8 mouse cellular contexts compared by ENCODE assay signal in genomic region chr8:88198945-88199571, GRCm38 (mm10). TPM values are rescaled to one million over a fixed set of nuclear protein-coding genes. Genes with fewer than 3 reads are reported as not detected.
A peak's percentile ranks its signal among the peaks of the same experiment; 100 is the strongest.
DNase-seq lines count a peak whose midpoint lies in the region; ATAC-seq and TF ChIP-seq lines count a peak whose summit lies in the region.

Gene Tent4b (plus strand): TSS chr8:88199213.

- H3K9ac ChIP-seq in ES-Bruce4 (ENCODE audit: low read depth, poor library complexity, severe bottlenecking) = peak within 1 kb of the TSS; percentile 98
- peak within 1 kb of the TSS; percentile 84 for H3K9ac ChIP-seq in forebrain, embryonic 14.5 days (ENCODE audit: low read length)
- H3K9ac ChIP-seq in neural tube, embryonic 15.5 days (replicated peaks) = peak within 1 kb of the TSS; percentile 86

- TF ChIP-seq EP300 in ES-Bruce4 (IDR thresholded peaks at IDR 0.05; ENCODE audit: insufficient read depth, low read depth, low read length) = no peak

- H3K36me3 ChIP-seq in ES-Bruce4 (ENCODE audit: control insufficient read depth, insufficient read depth, low read length, poor library complexity, severe bottlenecking) = peaks cover 9% of the 10 kb centered on the region
- no peaks in the 10 kb centered on the region for H3K36me3 ChIP-seq in forebrain, embryonic 14.5 days (ENCODE audit: control insufficient read depth, insufficient read depth, low read length)
- no peaks in the 10 kb centered on the region for H3K36me3 ChIP-seq in neural tube, embryonic 15.5 days

- H3K27ac ChIP-seq in ES-Bruce4 (ENCODE audit: insufficient read depth, low read length) = peak within 1 kb of the TSS; percentile 55; the same call in 1 of the 2 replicates
- H3K27ac ChIP-seq in forebrain, embryonic 14.5 days (ENCODE audit: low read depth, low read length) = peak within 1 kb of the TSS; percentile 94
- peak within 1 kb of the TSS; percentile 96 for H3K27ac ChIP-seq in neural tube, embryonic 15.5 days (replicated peaks)

- TF ChIP-seq CTCF in ES-Bruce4 (IDR thresholded peaks at IDR 0.05; ENCODE audit: low read depth, low read length) = no peak

- H3K27me3 ChIP-seq in ES-Bruce4 (ENCODE audit: control insufficient read depth, insufficient read depth, low read length, poor library complexity, severe bottlenecking) = no peaks in the 10 kb centered on the region
- no peaks in the 10 kb centered on the region for H3K27me3 ChIP-seq in forebrain, embryonic 14.5 days (replicated peaks; ENCODE audit: control insufficient read depth, insufficient read depth, low read length)
- H3K27me3 ChIP-seq in neural tube, embryonic 15.5 days (replicated peaks) = no peaks in the 10 kb centered on the region

- peak within 1 kb of the TSS; percentile 95 for H3K4me3 ChIP-seq in ES-Bruce4 (ENCODE audit: low read depth, low read length)
- peak within 1 kb of the TSS; percentile 81 for H3K4me3 ChIP-seq in forebrain, embryonic 14.5 days (ENCODE audit: low read depth, low read length)
- H3K4me3 ChIP-seq in neural tube, embryonic 15.5 days (replicated peaks) = peak within 1 kb of the TSS; percentile 91

- no peaks in the 10 kb centered on the region for H3K4me1 ChIP-seq in ES-Bruce4 (ENCODE audit: control insufficient read depth, insufficient read depth, low read length)
- peaks cover 18% of the 10 kb centered on the region for H3K4me1 ChIP-seq in forebrain, embryonic 14.5 days (ENCODE audit: control insufficient read depth, insufficient read depth, low read length)
- peaks cover 42% of the 10 kb centered on the region for H3K4me1 ChIP-seq in neural tube, embryonic 15.5 days

- peak within 1 kb of the TSS; percentile 73 for H3K4me2 ChIP-seq in forebrain, embryonic 14.5 days (ENCODE audit: low read length)
- peak within 1 kb of the TSS; percentile 88 for H3K4me2 ChIP-seq in neural tube, embryonic 15.5 days

- WGBS in forebrain, embryonic 14.5 days = under 1% methylated on average over 40 of the region's 97 CpGs
- under 1% methylated on average over 80 of the region's 97 CpGs for WGBS in neural tube, embryonic 15.5 days

- peak; percentile 92 for DNase-seq in forebrain, embryonic 14.5 days (ENCODE audit: low spot score)
- peak; percentile 96 to 97 for DNase-seq in heart, postnatal 14 days
- peak; percentile 92 for DNase-seq in layer of hippocampus, adult 11-12 months (ENCODE audit: low spot score)
- DNase-seq in lung, adult 18-20 months = peak; percentile 94
- DNase-seq in testis, postnatal 14 days (ENCODE audit: low spot score) = peak; percentile 93

- H3K9me3 ChIP-seq in ES-Bruce4 (replicated peaks; ENCODE audit: control insufficient read depth, insufficient read depth, low read length, poor library complexity, severe bottlenecking) = no peaks in the 10 kb centered on the region
- no peaks in the 10 kb centered on the region for H3K9me3 ChIP-seq in forebrain, embryonic 14.5 days (replicated peaks; ENCODE audit: control insufficient read depth, low read length)
- no peaks in the 10 kb centered on the region for H3K9me3 ChIP-seq in neural tube, embryonic 15.5 days (replicated peaks)

- intact Hi-C loops in heart, postnatal 14 days (cut with DNase I) = loop anchor here (5.0 kb wide), 1 partner anchor 57 kb away; no protein-coding TSS in a partner anchor

- no peak for TF ChIP-seq POLR2A in ES-Bruce4 (IDR thresholded peaks at IDR 0.05; ENCODE audit: insufficient read depth, low read length)

- ATAC-seq in cerebellum, adult (ENCODE audit: insufficient number of reproducible peaks, low FRiP score, low TSS enrichment) = peak; percentile 87
- peak; percentile 97 for ATAC-seq in forebrain, embryonic 14.5 days
- ATAC-seq in neural tube, embryonic 15.5 days (ENCODE audit: low FRiP score) = peak; percentile 96

RNA-seq across cellular contexts. Expression of gene Tent4b, which starts in this region (rescaled TPM):
- polyA plus RNA-seq in ES-Bruce4 (2011; ENCODE audit: insufficient read depth, insufficient read length, low read depth, missing spikeins) = 45.2 and 46.0 TPM in 2 replicates
- polyA plus RNA-seq in forebrain, embryonic 14.5 days (2014; fragmentation: Nextera tagmentation; extraction: Ambion mirVana) = 9.6 and 10.5 TPM in 2 replicates
- total RNA-seq in heart, postnatal 14 days (2021) = 10 to 100 TPM; 17.6 to 17.8 TPM
- polyA plus RNA-seq in neural tube, embryonic 15.5 days (2015; fragmentation: Nextera tagmentation; extraction: Ambion mirVana) = 8.5 and 9.7 TPM in 2 replicates

Comparison
In these comparisons a context has a peak if more than half of its experiments do, and no peak if none do; other contexts are left out.
1. Peak in every context shown above with its lines: DNase-seq, ATAC-seq, H3K4me3 ChIP-seq and H3K27ac ChIP-seq.